Mouse (Mus musculus): Measurements from ENCODE around the gene Cntnap2.

DNA sequence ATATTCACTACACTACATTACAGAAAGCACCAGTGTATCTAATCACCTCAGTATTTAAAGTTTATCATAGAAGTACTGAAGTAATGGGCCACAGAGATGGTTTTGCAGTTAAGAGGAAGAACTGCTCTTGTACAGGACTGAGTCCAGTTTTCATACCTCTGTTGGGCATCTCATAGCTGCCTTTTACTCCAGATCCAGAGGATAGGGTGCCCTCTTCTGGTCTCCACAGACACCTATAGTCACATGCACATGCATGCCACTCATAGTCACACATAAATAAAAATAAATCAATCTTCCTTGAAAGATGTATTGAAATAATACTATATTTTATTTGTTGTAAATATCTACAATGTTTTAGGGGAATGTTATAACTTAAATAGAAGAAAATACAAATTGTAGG, 587.9 kb downstream of the Cntnap2 start:
- no peak for TF ChIP-seq CTCF (conservative IDR thresholded peaks at IDR 0.05; ENCODE audit: low read length)
- TF ChIP-seq POU5F1 (IDR thresholded peaks at IDR 0.05; ENCODE audit: borderline replicate concordance, low read length): no peak
